Mouse (Mus musculus) Muller cell, postnatal 12 days (primary cell): ENCODE measurements around the gene Gm10842.
"Not testable (repeated sequence)": the region's sequence is repeated elsewhere in the genome, so short reads cannot be mapped to it uniquely, and the experiment has no call there.

ENCODE experiments used
- DNase-seq: peaks from one replicate; pipeline ENCODE4 v3.0.0-alpha.2; 2015; ENCODE audit errors: inconsistent ontology term

Gm10842 gene

DNA sequence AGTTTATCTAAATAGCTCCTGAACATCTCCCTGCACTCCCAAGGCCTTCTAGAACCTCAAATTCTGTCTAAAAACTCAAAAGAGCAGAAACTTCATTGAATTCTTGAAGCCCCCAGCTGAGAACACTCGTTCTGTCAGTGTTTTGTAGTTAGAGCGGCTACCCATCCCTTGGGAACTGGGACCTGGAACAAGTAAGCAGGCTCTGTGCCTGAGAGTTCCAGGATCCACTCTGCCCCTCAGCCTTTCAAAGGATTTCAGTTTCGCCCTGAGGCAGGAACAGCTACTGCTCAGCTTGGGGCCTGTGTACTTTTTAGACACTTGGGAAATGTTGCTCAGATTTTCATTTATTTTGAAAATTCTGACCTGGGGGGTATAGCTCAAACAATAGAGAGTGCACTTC, at the start of gene Gm10842:
Gene Gm10842, plus strand, starts transcription at position 301 of the 400 bp plus-strand sequence.
- DNase-seq: no peak

- not testable (repeated sequence) for DNase-seq
Measured at GRCm38 (mm10) chr11:105112448-105112847, 34.2 kb upstream of the Gm10842 start.

- no peak for DNase-seq
Measured at GRCm38 (mm10) chr11:105117814-105118213, 28.9 kb upstream of the Gm10842 start.

DNA sequence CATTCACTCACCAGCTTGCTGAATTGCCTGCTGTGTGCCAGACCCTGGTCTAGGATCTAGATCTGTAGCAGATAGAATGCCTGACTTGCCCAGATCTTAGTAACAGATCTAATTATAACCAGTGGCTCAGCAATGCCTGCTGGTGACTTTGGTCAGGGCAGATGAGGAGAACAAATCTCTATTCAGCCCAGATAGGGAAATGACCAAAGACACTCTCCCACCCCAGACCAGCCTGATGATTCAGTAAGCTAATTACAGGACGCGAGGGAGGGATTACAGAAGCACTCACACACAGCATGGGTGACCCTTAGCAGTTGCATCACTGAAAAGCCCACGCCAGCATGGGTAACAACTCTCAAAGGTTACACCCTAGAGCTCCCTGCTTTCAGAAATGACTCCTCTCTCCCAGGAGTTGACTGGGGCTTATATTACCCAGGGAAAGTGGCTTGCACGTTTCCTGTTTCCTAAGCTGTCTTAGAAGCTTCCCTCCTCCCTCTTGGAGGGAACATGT, 26.1 kb upstream of the Gm10842 start:
- DNase-seq: peak; percentile 45

DNA sequence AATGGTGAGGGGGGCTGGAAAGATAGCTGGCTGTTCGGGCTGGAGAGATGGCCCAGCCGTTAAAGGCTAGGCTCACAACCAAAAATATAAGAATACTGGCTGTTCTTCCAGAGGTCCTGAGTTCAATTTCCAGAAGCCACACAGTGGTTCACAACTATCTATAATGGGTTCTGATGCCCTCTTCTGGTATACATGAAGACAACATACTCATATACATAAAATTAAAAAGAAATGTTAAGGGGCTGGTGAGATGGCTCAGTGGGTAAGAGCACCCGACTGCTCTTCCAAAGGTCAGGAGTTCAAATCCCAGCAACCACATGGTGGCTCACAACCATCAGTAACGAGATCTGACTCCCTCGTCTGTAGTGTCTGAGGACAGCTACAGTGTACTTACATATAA, 24.9 kb upstream of the Gm10842 start:
- DNase-seq: not testable (repeated sequence)

DNA sequence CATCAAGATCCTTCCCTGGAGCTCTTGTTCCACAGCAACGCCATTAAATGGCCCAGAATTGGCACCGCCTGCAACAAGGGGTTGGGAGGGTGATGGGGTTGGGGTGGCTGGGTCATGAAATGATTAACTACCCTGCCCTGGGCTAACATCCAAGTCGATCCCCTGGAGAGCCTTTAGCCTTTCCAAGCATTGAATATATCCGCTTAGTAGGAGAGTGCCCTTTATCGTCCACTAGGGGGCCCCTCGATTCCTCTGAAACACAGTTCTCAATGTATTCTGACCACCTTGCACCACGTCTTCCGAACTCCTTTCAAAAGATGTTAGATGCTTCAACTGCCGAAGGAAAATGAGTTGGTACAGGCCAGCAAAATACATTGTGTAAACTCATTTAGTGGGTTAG, 22.7 kb upstream of the Gm10842 start:
- DNase-seq: peak; percentile 61

DNA sequence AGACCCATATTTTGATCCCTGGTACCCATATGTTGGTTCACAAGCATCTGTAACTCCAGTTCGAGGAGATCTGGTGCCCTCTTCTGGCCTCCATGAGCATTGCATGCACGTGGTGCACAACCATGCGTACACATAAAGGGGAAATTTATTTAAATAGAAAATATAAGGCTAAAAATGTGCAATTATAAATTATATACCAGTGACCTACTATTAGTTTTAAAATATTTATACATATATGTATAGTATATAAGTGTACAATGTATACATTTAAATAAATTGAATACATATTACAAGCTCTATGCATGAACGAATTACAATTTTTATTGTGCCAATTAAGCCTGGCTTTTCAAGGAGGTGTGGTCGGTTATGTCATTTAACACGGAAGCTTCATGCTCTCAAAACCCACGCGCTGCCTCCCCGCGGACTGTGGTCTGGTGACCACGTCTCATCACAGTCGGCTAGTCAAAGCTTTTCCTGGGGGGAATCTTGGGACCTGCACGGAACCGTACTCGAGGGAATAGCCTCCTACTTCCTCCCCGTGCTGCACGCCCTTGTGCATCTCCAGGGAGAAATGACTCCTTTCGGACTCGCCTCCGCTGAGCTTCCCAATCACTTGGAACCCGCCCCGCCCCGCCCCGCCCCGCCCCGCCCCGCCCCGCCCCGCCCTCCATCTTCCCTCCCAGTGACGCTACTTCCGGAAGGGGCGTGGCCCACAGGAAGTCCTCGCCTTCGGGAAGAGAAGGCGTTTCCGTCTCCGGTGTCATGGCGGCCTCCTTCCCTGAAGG, 20.8 kb upstream of the Gm10842 start, which contains the start of gene Mettl2:
Gene Mettl2, plus strand, starts transcription at position 691 of the 785 bp plus-strand sequence.
- peak; percentile 85 for DNase-seq

- no peak for DNase-seq
Measured at GRCm38 (mm10) chr11:105126520-105127029, 20.1 kb upstream of the Gm10842 start.

DNA sequence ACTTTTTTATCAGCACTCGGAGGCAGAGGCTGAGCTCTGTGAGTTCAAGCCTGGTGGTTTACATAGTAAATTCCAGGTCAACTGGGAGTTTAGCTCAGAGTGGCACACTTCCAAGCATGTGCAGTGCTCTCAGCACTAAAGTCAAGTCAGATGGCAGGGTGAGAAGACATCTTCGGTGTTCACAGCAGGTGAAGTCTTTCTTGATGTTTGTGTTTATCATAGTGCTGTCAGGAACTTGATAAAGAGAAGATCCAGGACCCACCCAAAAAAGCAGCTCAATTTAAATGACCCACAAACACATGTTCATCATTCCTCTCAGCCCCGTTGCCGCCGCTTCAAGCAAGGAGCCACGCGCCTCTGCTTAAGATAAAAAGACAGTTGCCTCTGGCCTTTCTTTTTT, 11.0 kb upstream of the Gm10842 start:
- no peak for DNase-seq

- not testable (repeated sequence) for DNase-seq
Measured at GRCm38 (mm10) chr11:105137255-105137654, 9.4 kb upstream of the Gm10842 start.

GRCm38 (mm10) chr11:105140512-105140911, 6.2 kb upstream of the Gm10842 start:
- DNase-seq: not testable (repeated sequence)

GRCm38 (mm10) chr11:105141115-105141514, 5.6 kb upstream of the Gm10842 start:
- DNase-seq: no peak

- no peak for DNase-seq
Measured at GRCm38 (mm10) chr11:105143564-105143963, 3.1 kb upstream of the Gm10842 start.

DNA sequence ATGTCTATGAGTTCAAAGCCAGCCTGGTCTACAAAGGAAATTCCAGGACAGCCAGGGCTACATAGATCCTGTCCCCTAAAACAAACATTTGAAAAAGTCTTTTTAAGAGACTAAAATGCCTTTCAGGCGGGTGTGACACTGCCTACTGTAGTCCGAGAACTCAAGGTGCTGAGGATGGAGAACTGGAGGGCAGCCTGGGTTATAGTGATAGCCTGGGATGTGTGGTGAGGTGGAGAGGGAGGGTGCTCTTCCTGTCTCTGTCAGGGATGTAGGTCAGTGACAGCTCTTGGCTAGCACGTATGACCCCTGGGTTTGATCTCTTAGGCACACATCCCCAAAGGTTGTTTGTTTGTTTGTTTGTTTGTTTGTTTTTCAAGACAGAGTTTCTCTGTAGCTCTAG, 2.6 kb upstream of the Gm10842 start:
- no peak for DNase-seq

GRCm38 (mm10) chr11:105144508-105145210, 2.0 kb upstream of the Gm10842 start:
- DNase-seq: no peak

DNA sequence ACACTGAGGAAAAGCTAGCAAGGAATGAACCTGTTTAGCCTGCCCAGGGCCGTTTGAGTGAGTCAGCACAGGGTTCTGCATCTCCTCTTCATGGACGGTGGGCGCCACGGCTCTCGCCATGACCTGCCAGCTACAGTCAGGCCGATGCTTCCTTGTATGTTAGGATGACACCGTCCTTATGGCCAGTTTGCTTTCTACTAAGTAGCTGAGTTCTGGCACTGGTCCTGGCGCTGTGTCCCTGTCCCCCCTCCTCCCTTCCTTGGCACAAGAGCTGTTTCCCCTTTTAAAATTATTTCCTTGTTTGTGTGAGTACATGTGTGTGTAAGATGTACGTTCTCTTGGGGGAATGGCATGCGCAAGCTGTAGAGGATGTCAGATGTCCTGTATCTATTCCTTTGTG, 1.5 kb upstream of the Gm10842 start:
- no peak for DNase-seq

DNA sequence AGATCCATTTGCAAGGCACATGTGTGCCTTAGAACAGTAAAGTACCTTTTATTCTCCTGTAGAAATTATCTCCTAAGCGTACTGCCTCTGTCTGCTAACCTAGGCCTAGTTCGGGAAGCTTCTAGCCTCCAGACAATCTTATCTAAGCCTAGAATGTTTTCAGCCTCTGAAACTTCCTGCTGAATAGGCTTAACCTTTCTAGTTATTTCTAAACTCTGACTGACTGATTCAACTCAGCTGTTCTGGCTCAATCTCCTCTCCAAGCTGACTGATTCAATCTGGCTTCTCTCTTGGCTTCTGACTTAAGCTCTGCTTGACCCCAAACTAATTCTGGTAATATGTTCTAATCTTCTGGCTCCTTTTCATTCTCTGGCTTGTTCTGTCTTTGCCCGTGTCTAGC, 2.7 kb downstream of the Gm10842 start:
- DNase-seq: no peak

GRCm38 (mm10) chr11:105149766-105150165, 3.1 kb downstream of the Gm10842 start:
- DNase-seq: no peak

DNA sequence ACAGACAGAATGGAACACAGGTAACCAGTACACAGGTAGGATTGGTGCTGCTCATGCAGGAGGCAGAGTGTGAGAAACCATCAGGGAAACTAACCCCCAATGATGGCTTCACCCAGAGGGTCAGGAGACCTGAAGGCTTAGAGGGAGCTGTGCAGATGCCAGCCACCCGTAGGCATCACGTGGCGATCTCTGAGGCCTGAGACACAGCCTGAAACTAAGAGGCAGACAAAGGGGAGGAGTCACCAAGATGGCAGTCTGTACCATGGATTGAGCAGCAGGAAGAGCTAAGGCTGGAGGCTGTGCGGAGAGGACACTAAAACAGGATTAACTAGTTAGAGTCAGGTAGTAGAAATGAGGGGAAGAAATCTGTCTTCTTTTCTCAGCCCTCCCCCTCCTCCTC, 4.0 kb downstream of the Gm10842 start:
- DNase-seq: no peak

DNA sequence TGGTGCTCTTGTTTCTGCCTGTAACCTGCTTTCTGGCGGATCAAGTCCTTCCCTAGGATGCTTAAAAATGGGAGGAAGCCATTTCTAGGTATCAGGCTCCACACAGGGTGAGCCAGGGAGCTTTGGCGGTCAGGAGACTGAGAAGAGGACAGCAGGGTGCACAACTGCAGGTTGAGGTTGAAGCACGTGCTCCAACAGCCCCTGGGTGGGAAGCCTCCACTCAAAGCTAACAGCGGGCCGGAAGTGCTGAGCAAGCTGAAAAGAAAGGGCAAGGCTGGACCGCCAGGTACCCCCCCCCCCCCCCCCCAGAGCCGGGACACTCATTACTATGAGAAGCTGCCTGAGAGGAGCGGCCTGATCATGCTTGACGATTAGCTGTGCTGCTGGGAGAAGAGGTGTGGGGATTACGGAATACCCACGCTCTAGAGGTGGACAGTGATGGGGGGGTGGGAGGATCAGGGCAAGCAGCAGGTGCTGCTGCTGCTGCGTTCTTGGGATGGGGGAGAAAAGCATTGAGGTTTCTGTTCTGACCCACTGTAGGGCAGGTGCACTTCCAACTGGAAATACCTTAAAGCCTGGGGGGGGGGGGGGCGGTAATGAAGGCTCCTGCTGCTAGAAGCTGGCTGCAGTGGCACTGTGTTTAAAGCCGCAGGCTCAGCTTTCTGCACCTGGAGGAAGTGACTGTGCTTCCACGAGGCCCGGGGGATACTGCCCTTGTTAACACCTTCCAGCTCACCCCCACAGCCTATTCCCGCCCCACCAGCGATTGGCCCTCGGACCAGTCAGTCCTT, 4.7 kb downstream of the Gm10842 start:
- DNase-seq: no peak

- no peak for DNase-seq
Measured at GRCm38 (mm10) chr11:105152017-105152300, 5.3 kb downstream of the Gm10842 start.

DNA sequence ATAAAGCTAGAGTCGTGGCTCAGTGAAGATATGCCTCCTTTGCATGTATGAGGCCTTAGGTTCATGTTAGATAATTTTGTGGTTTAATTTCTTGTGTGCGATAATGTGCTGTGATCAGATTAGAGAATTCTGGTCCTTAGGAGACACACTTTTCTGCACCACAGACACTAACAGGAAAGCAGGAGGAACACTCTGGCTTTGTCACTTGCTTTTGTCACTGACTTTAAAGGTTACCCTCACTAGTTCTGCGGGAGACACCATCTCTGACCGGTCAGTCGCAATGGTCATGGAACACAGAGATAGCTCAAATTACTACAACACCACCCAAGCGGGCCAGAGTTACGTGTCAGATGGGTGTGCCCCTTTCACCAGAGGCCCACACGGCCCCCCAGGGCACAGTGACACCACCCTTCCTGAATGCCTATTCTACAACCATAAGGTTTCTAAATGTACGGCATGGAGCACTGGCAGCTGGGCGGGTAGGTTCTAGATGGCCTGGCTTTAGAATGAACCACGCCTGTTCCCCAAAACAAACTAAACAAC, 5.7 kb downstream of the Gm10842 start:
- no peak for DNase-seq
